22 mouse cellular contexts compared by ENCODE assay signal in the genomic region with DNA sequence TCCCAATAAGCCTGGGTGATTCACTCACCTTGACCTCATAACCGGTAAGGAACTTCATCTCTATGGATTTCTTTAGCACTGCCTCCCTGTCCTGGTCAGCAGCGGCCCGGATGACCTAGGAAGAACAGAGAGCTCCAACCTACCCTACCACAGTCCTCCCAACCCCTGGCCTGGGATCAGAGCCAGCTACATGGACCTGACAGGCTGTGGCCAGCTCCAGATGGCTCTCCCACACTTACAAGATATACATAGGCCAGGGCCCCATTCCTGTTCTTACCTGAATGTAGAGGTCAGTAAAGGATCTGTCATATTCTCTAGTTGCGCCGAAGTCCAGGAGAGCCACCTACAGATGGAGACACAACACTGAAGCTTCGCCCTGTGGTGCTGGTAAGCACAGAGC. TPM values are rescaled to one million over a fixed set of nuclear protein-coding genes. Genes with fewer than 3 reads are reported as not detected.
DNase-seq lines count a peak whose midpoint lies in the region; ATAC-seq and TF ChIP-seq lines count a peak whose summit lies in the region.
"Had no signal": no experiment of that assay in that cellular context is flagged by ENCODE, and none has a peak within 500 bp of the region (broad histone marks: within the 10 kb centered on the region; RNA-seq: fewer than 3 reads in every experiment).

No protein-coding gene starts in this region.

- H3K4me2 ChIP-seq in liver, embryonic 14.5 days (ENCODE audit: low read depth), result no peak overlapping the region
- no peak overlapping the region for H3K4me2 ChIP-seq in liver, postnatal 0 days (ENCODE audit: low read depth, low read length)
- H3K4me2 ChIP-seq: forebrain, embryonic 12.5 days; heart, embryonic 13.5 days; midbrain, embryonic 13.5 days; neural tube, embryonic 12.5 days had no signal

- DNase-seq in adrenal gland, adult 2 months, result peak; percentile 22
- DNase-seq in adrenal gland, adult 18-20 months (ENCODE audit: low spot score in 2 of 2), result no peak
- peak; percentile 40 for DNase-seq in gastrocnemius, adult 2 months
- no peak for DNase-seq in gastrocnemius, adult 18-20 months (ENCODE audit: low spot score)
- no peak for DNase-seq in liver, embryonic 14.5 days (ENCODE audit: low read depth in 3 of 3, low spot score in 3 of 3)
- DNase-seq in liver, postnatal 0 days, result no peak
- DNase-seq in left cerebral cortex, adult 18-20 months (ENCODE audit: low spot score in 2 of 2), result no peak
- DNase-seq in embryonic facial prominence, embryonic 10.5 days (ENCODE audit: low spot score), result no peak
- DNase-seq: gastrocnemius, postnatal 36 days; kidney, adult 9 months; kidney, postnatal 25 days; left cerebral cortex, postnatal 4 days; liver; lung, adult 18-20 months; lung, postnatal 14 days; thymus, postnatal 36 days had no signal

- no peak for TF ChIP-seq EP300 in liver, embryonic 14.5 days (IDR thresholded peaks at IDR 0.05; ENCODE audit: low read depth)
- no peak for TF ChIP-seq EP300 in liver, postnatal 0 days (IDR thresholded peaks at IDR 0.05; ENCODE audit: low read depth)

- no peaks in the 10 kb centered on the region for H3K9me3 ChIP-seq in liver, embryonic 14.5 days (ENCODE audit: control insufficient read depth, low read length)
- no peaks in the 10 kb centered on the region for H3K9me3 ChIP-seq in liver, postnatal 0 days (ENCODE audit: low read length)
- no peaks in the 10 kb centered on the region for H3K9me3 ChIP-seq in embryonic facial prominence, embryonic 10.5 days
- H3K9me3 ChIP-seq: forebrain, embryonic 12.5 days; heart, embryonic 13.5 days; midbrain, embryonic 13.5 days; neural tube, embryonic 12.5 days had no signal

- H3K4me1 ChIP-seq in liver, embryonic 14.5 days (replicated peaks; ENCODE audit: control insufficient read depth in 2 of 2, insufficient read depth in 2 of 2, low read length in 1 of 2), result no peaks in the 10 kb centered on the region
- H3K4me1 ChIP-seq in liver, postnatal 0 days (ENCODE audit: insufficient read depth), result no peaks in the 10 kb centered on the region
- peaks cover under 1% of the 10 kb centered on the region for H3K4me1 ChIP-seq in embryonic facial prominence, embryonic 10.5 days
- H3K4me1 ChIP-seq: forebrain, embryonic 12.5 days; heart, embryonic 13.5 days; midbrain, embryonic 13.5 days; neural tube, embryonic 12.5 days had no signal

- 84% methylated on average over 6 of the region's 6 CpGs for WGBS in liver, embryonic 14.5 days (ENCODE audit: insufficient replicate concordance)
- 88% methylated on average over 6 of the region's 6 CpGs for WGBS in liver, postnatal 0 days (ENCODE audit: insufficient replicate concordance)
- 95% methylated on average over 6 of the region's 6 CpGs for WGBS in embryonic facial prominence, embryonic 10.5 days

- intact Hi-C loops in gastrocnemius, adult 2 months (cut with DNase I), result no loop called here

- no peak for TF ChIP-seq CTCF in gastrocnemius, adult 2 months (IDR thresholded peaks at IDR 0.05)
- peak; percentile 2; the same call in 1 of the 2 replicates for TF ChIP-seq CTCF in liver, embryonic 14.5 days (IDR thresholded peaks at IDR 0.05; ENCODE audit: low read depth)
- no peak for TF ChIP-seq CTCF in liver, postnatal 0 days (IDR thresholded peaks at IDR 0.05; ENCODE audit: low read depth)

- no peaks in the 10 kb centered on the region for H3K36me3 ChIP-seq in liver, embryonic 14.5 days (replicated peaks; ENCODE audit: control insufficient read depth, insufficient read depth, low read depth)
- peaks cover 15% of the 10 kb centered on the region; the same call in 1 of the 2 replicates for H3K36me3 ChIP-seq in liver, postnatal 0 days (replicated peaks; ENCODE audit: insufficient read depth, low read length)
- H3K36me3 ChIP-seq in embryonic facial prominence, embryonic 10.5 days (replicated peaks), result peaks cover 1% of the 10 kb centered on the region; the same call in 1 of the 2 replicates

- H3K27me3 ChIP-seq in liver, embryonic 14.5 days (ENCODE audit: control insufficient read depth, insufficient read depth, low read length), result no peaks in the 10 kb centered on the region
- no peaks in the 10 kb centered on the region for H3K27me3 ChIP-seq in liver, postnatal 0 days (ENCODE audit: insufficient read depth, low read length)
- H3K27me3 ChIP-seq in embryonic facial prominence, embryonic 10.5 days (replicated peaks; ENCODE audit: low read depth, poor library complexity, severe bottlenecking), result no peaks in the 10 kb centered on the region
- H3K27me3 ChIP-seq: forebrain, embryonic 12.5 days; heart, embryonic 13.5 days; midbrain, embryonic 13.5 days; neural tube, embryonic 12.5 days had no signal

- no peak overlapping the region for H3K9ac ChIP-seq in liver, embryonic 14.5 days (replicated peaks)
- H3K9ac ChIP-seq in liver, postnatal 0 days (replicated peaks), result no peak overlapping the region
- H3K9ac ChIP-seq: forebrain, embryonic 12.5 days; heart, embryonic 13.5 days; midbrain, embryonic 13.5 days; neural tube, embryonic 12.5 days had no signal

- H3K4me3 ChIP-seq in gastrocnemius, adult 2 months, result no peak overlapping the region
- no peak overlapping the region for H3K4me3 ChIP-seq in liver, embryonic 14.5 days (ENCODE audit: insufficient read depth in 1 of 2, low read depth in 2 of 2, low read length in 2 of 2)
- no peak overlapping the region for H3K4me3 ChIP-seq in liver, postnatal 0 days (ENCODE audit: low read depth, low read length)
- H3K4me3 ChIP-seq in embryonic facial prominence, embryonic 10.5 days, result no peak overlapping the region
- H3K4me3 ChIP-seq: forebrain, embryonic 12.5 days; heart, embryonic 13.5 days; left cerebral cortex, adult 2 months; midbrain, embryonic 13.5 days; neural tube, embryonic 12.5 days had no signal

- H3K27ac ChIP-seq in gastrocnemius, adult 2 months, result 0 out of 2 replicates have a peak overlapping the region, but pooled peaks have one; percentile 24
- H3K27ac ChIP-seq in liver, embryonic 14.5 days, result no peak overlapping the region
- H3K27ac ChIP-seq in liver, postnatal 0 days (ENCODE audit: low read depth), result no peak overlapping the region
- H3K27ac ChIP-seq in embryonic facial prominence, embryonic 10.5 days (replicated peaks), result no peak overlapping the region
- H3K27ac ChIP-seq: forebrain, embryonic 12.5 days; heart, embryonic 13.5 days; left cerebral cortex, adult 2 months; midbrain, embryonic 13.5 days; neural tube, embryonic 12.5 days had no signal

- ATAC-seq in liver, embryonic 14.5 days (ENCODE audit: insufficient read depth), result no peak
- no peak for ATAC-seq in liver, postnatal 0 days
- ATAC-seq: inflammation-experienced regulatory T-cells, adult 6 months; midbrain, embryonic 13.5 days had no signal

RNA-seq across cellular contexts. Expression of a gene that starts 31.1 kb away (rescaled TPM):
- total RNA-seq in adrenal gland, adult 2 months (2021), result 100 to 1,000 TPM; 290 to 315 TPM
- 141 and 188 TPM in 2 replicates for polyA plus RNA-seq in adrenal gland, adult 2 months (2012; rRNA removed)
- 100 to 1,000 TPM; 319 to 568 TPM for total RNA-seq in adrenal gland, adult 18-20 months (2021)
- 1,000 to 10,000 TPM in 1 of 2 experiments, 100 to 1,000 TPM in 1; 633 to 1,638 TPM for total RNA-seq in gastrocnemius, adult 2 months (2021)
- total RNA-seq in gastrocnemius, adult 18-20 months (2021), result 1,000 to 10,000 TPM; 1,142 to 1,473 TPM
- 3.8 and 4.1 TPM in 2 replicates for polyA plus RNA-seq in liver, embryonic 14.5 days (2012; rRNA removed)
- polyA plus RNA-seq in liver, embryonic 14.5 days (2014; fragmentation: Nextera tagmentation; extraction: Ambion mirVana), result 14.3 and 16.2 TPM in 2 replicates
- polyA plus RNA-seq in liver, postnatal 0 days (2015; fragmentation: Nextera tagmentation; extraction: Ambion mirVana), result 36.6 and 49.7 TPM in 2 replicates
- total RNA-seq in left cerebral cortex, adult 18-20 months (2021), result 10 to 100 TPM; 54.1 to 54.2 TPM
- 1.7 and 2.6 TPM in 2 replicates for polyA plus RNA-seq in embryonic facial prominence, embryonic 10.5 days (2016; fragmentation: Nextera tagmentation; extraction: Ambion mirVana)

Comparison
In these comparisons a context has a peak if more than half of its experiments do, and no peak if none do; other contexts are left out.
1. DNase-seq: peak in adrenal gland, adult 2 months (single experiment) and gastrocnemius, adult 2 months (single experiment); none in adrenal gland, adult 18-20 months (0 of 2), gastrocnemius, adult 18-20 months (single experiment), liver, embryonic 14.5 days (0 of 3), liver, postnatal 0 days (single experiment), left cerebral cortex, adult 18-20 months (0 of 2) and embryonic facial prominence, embryonic 10.5 days (single experiment).
2. RNA of a gene that starts 31.1 kb away (total RNA-seq): 633 to 1,638 TPM in gastrocnemius, adult 2 months, 1,142 to 1,473 TPM in gastrocnemius, adult 18-20 months, 319 to 568 TPM in adrenal gland, adult 18-20 months and 290 to 315 TPM in adrenal gland, adult 2 months; 54.1 to 54.2 TPM in left cerebral cortex, adult 18-20 months; every median in the first group is over 4 times any median in the second.